Mouse (Mus musculus) urinary bladder, postnatal 4 days (tissue): Measurements from ENCODE around the gene Zbtb16.

Experiments
- DNase-seq, 2 experiments: peaks; one replicate each; pipeline ENCODE4 v3.0.0; 2021 to 2022; ENCODE audit warnings: low spot score in 2 of 2

Gene Zbtb16

GRCm38 (mm10) chr9:48675151-48675790 lies 160.8 kb downstream of the Zbtb16 start:
- DNase-seq = no peak

GRCm38 (mm10) chr9:48674359-48675015 lies 161.5 kb downstream of the Zbtb16 start:
- DNase-seq = no peak

- DNase-seq = no peak
These were observed 162.2 kb downstream of the Zbtb16 start for GRCm38 (mm10) chr9:48673804-48674203.

GRCm38 (mm10) chr9:48673213-48673612 lies 162.8 kb downstream of the Zbtb16 start:
- DNase-seq = no peak

- DNase-seq = no peak
These were observed 164.2 kb downstream of the Zbtb16 start for GRCm38 (mm10) chr9:48671841-48672240.

GRCm38 (mm10) chr9:48670156-48670555 lies 165.9 kb downstream of the Zbtb16 start:
- DNase-seq = no peak

GRCm38 (mm10) chr9:48669672-48670071 lies 166.3 kb downstream of the Zbtb16 start:
- DNase-seq = no peak

- no peak for DNase-seq
These were observed 169.3 kb downstream of the Zbtb16 start for GRCm38 (mm10) chr9:48666702-48667101.

GRCm38 (mm10) chr9:48663052-48663433 lies 173.0 kb downstream of the Zbtb16 start:
- DNase-seq = no peak

- DNase-seq = no peak
These were observed 173.5 kb downstream of the Zbtb16 start for GRCm38 (mm10) chr9:48662361-48663051.

- DNase-seq = no peak
These were observed 174.6 kb downstream of the Zbtb16 start for GRCm38 (mm10) chr9:48661225-48662023.

GRCm38 (mm10) chr9:48655525-48656169 lies 180.4 kb downstream of the Zbtb16 start:
- no peak for DNase-seq

GRCm38 (mm10) chr9:48654730-48655129 lies 181.3 kb downstream of the Zbtb16 start:
- DNase-seq = no peak

GRCm38 (mm10) chr9:48653399-48654070 lies 182.5 kb downstream of the Zbtb16 start:
- DNase-seq = no peak

- no peak for DNase-seq
These were observed 184.0 kb downstream of the Zbtb16 start for GRCm38 (mm10) chr9:48652026-48652425.

GRCm38 (mm10) chr9:48650846-48651245 lies 185.2 kb downstream of the Zbtb16 start:
- peak in 1 of 2 experiments; percentile 30 for DNase-seq

GRCm38 (mm10) chr9:48649851-48650685 lies 186.0 kb downstream of the Zbtb16 start:
- peak in 1 of 2 experiments; percentile 54 for DNase-seq

- DNase-seq = peak in 1 of 2 experiments; percentile 58
These were observed 186.8 kb downstream of the Zbtb16 start for GRCm38 (mm10) chr9:48649098-48649766.
